Comparison of ENCODE assay signal across 12 mouse cellular contexts in the genomic region with DNA sequence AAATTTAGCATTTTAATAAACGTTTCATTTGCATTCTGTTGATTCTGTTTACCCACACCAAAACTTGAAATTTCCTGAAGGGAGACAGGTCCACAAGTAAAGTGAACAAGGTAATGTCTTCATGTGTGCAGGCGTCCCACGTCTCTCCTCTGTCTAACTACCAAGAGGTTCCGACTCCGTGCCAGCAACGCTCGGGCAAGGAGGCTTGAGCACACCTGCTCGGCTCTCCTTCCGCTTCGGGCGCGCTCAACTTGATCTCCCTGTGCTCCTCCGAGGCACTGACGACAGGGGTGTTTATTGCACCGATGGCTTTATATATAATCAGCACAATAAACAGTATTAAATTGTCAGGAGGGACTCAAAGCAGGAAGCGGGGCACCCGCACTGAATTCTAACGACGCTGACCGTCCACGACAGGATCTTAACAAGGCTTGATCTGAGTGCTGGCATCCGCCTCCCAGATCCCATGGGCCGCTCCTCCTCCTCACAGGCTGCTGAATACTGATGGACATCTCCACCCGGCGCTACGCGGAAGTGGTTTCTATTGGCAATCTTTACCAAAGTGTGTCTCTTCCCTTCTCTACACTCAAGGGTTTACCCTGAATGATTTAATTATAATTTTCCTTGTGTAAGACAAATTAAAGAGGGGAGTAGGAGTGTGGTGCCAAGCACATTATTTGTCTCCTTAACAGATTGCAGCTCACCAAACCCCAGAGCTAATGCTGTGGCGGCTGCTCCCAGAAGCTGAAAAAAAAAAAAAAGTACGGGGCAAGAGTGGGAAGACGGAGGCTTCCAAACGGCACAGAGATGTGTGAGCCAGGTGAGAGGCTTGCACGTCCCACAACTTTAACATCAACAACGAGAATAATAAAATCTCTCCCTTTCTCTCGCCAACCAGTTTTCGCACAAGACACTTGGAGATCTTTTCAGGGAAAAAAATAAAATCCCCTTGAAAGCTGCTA.
DNase-seq lines count a peak whose midpoint lies in the region; ATAC-seq and TF ChIP-seq lines count a peak whose summit lies in the region.
"Had no signal": no experiment of that assay in that cellular context is flagged by ENCODE, and none has a peak within 500 bp of the region (broad histone marks: within the 10 kb centered on the region; RNA-seq: fewer than 3 reads in every experiment).

No protein-coding gene starts in this region.

- no peak overlapping the region for H3K4me2 ChIP-seq in forebrain, embryonic 12.5 days
- H3K4me2 ChIP-seq in midbrain, embryonic 13.5 days (replicated peaks), result peak overlapping the region; percentile 46
- H3K4me2 ChIP-seq in liver, embryonic 11.5 days, result no peak overlapping the region
- H3K4me2 ChIP-seq: embryonic facial prominence, embryonic 13.5 days; liver, embryonic 15.5 days had no signal

- H3K4me3 ChIP-seq in E14TG2a.4 (replicated peaks; ENCODE audit: low read length), result peak overlapping the region; percentile 62
- H3K4me3 ChIP-seq in forebrain, embryonic 12.5 days (replicated peaks), result no peak overlapping the region
- peak overlapping the region; percentile 12; the same call in 1 of the 2 replicates for H3K4me3 ChIP-seq in midbrain, embryonic 13.5 days (replicated peaks)
- H3K4me3 ChIP-seq in liver, embryonic 11.5 days (ENCODE audit: low read depth, low read length), result no peak overlapping the region
- H3K4me3 ChIP-seq: embryonic facial prominence, embryonic 13.5 days; liver, embryonic 15.5 days had no signal

- peak; percentile 45; the same call in 1 of the 2 replicates for ATAC-seq in forebrain, embryonic 12.5 days (ENCODE audit: low FRiP score)
- ATAC-seq in midbrain, embryonic 13.5 days, result peak; percentile 44; the same call in 1 of the 2 replicates
- ATAC-seq in liver, embryonic 11.5 days (replicated peaks; ENCODE audit: low FRiP score), result no peak
- ATAC-seq: intestine, postnatal 0 days had no signal

- H3K9ac ChIP-seq in forebrain, embryonic 12.5 days, result no peak overlapping the region
- H3K9ac ChIP-seq in midbrain, embryonic 13.5 days (replicated peaks), result peak overlapping the region; percentile 39; the same call in 1 of the 2 replicates
- H3K9ac ChIP-seq in liver, embryonic 11.5 days (ENCODE audit: low read depth, low read length), result no peak overlapping the region
- H3K9ac ChIP-seq: embryonic facial prominence, embryonic 13.5 days; liver, embryonic 15.5 days had no signal

- peak; percentile 52 for DNase-seq in gastrocnemius, adult 18-20 months (ENCODE audit: low spot score)
- DNase-seq in gastrocnemius, postnatal 10 days, result no peak
- DNase-seq in kidney, postnatal 25 days, result no peak
- no peak for DNase-seq in liver, embryonic 11.5 days (ENCODE audit: low spot score)
- DNase-seq in embryo, embryonic 11 days, result no peak

- H3K27ac ChIP-seq in forebrain, embryonic 12.5 days, result no peak overlapping the region
- H3K27ac ChIP-seq in midbrain, embryonic 13.5 days, result peak overlapping the region; percentile 56; the same call in 1 of the 2 replicates
- no peak overlapping the region for H3K27ac ChIP-seq in liver, embryonic 11.5 days (ENCODE audit: low read depth, low read length)
- H3K27ac ChIP-seq: embryonic facial prominence, embryonic 13.5 days; liver, embryonic 15.5 days; stomach, postnatal 0 days had no signal

- peaks cover 85% of the 10 kb centered on the region for H3K36me3 ChIP-seq in E14TG2a.4 (ENCODE audit: insufficient read depth, low read length)
- peaks cover 11% of the 10 kb centered on the region for H3K36me3 ChIP-seq in forebrain, embryonic 12.5 days (replicated peaks)
- H3K36me3 ChIP-seq in midbrain, embryonic 13.5 days, result peaks cover 9% of the 10 kb centered on the region
- H3K36me3 ChIP-seq in liver, embryonic 11.5 days (ENCODE audit: control insufficient read depth, insufficient read depth, low read length), result peaks cover 12% of the 10 kb centered on the region; the same call in 1 of the 2 replicates

- no peaks in the 10 kb centered on the region for H3K9me3 ChIP-seq in E14TG2a.4 (ENCODE audit: low read length)
- no peaks in the 10 kb centered on the region for H3K9me3 ChIP-seq in forebrain, embryonic 12.5 days
- H3K9me3 ChIP-seq in midbrain, embryonic 13.5 days, result no peaks in the 10 kb centered on the region
- no peaks in the 10 kb centered on the region for H3K9me3 ChIP-seq in liver, embryonic 11.5 days (ENCODE audit: control insufficient read depth, low read length)
- H3K9me3 ChIP-seq: embryonic facial prominence, embryonic 13.5 days; liver, embryonic 15.5 days had no signal

- no peak for TF ChIP-seq CTCF in E14TG2a.4 (conservative IDR thresholded peaks at IDR 0.05; ENCODE audit: low read length)

- H3K4me1 ChIP-seq in E14TG2a.4 (replicated peaks; ENCODE audit: low read depth, low read length), result peaks cover 77% of the 10 kb centered on the region
- H3K4me1 ChIP-seq in forebrain, embryonic 12.5 days, result peaks cover 44% of the 10 kb centered on the region
- peaks cover 55% of the 10 kb centered on the region for H3K4me1 ChIP-seq in midbrain, embryonic 13.5 days (replicated peaks)
- no peaks in the 10 kb centered on the region; the same call in 1 of the 2 replicates for H3K4me1 ChIP-seq in liver, embryonic 11.5 days (replicated peaks; ENCODE audit: control insufficient read depth, insufficient read depth, low read length)

- no peaks in the 10 kb centered on the region for H3K27me3 ChIP-seq in E14TG2a.4 (ENCODE audit: insufficient read depth, low read length)
- peaks cover 12% of the 10 kb centered on the region; the same call in 1 of the 2 replicates for H3K27me3 ChIP-seq in forebrain, embryonic 12.5 days
- no peaks in the 10 kb centered on the region for H3K27me3 ChIP-seq in midbrain, embryonic 13.5 days
- H3K27me3 ChIP-seq in liver, embryonic 11.5 days (replicated peaks; ENCODE audit: control insufficient read depth, insufficient read depth, low read length), result no peaks in the 10 kb centered on the region
- H3K27me3 ChIP-seq: liver, embryonic 15.5 days had no signal

- 64% methylated on average over 35 of the region's 35 CpGs for WGBS in forebrain, embryonic 12.5 days
- WGBS in midbrain, embryonic 13.5 days, result 54% methylated on average over 35 of the region's 35 CpGs
- WGBS in liver, embryonic 11.5 days, result 85% methylated on average over 35 of the region's 35 CpGs

Comparison
In these comparisons a context has a peak if more than half of its experiments do, and no peak if none do; other contexts are left out.
1. H3K4me3 ChIP-seq: peak in E14TG2a.4 (single experiment) and midbrain, embryonic 13.5 days (single experiment); none in forebrain, embryonic 12.5 days (single experiment) and liver, embryonic 11.5 days (single experiment).